Mouse (Mus musculus): ENCODE data around the gene Mup11. TPM values are rescaled to one million over a fixed set of nuclear protein-coding genes. Genes with fewer than 3 reads are reported as not detected.

Gene Mup11
- polyA plus RNA-seq (2021; fragmentation: Nextera tagmentation), result not detected in 2 replicates
- long read RNA-seq, experiment 1, result 0 reads
- long read RNA-seq, experiment 2, result 0 reads

DNA sequence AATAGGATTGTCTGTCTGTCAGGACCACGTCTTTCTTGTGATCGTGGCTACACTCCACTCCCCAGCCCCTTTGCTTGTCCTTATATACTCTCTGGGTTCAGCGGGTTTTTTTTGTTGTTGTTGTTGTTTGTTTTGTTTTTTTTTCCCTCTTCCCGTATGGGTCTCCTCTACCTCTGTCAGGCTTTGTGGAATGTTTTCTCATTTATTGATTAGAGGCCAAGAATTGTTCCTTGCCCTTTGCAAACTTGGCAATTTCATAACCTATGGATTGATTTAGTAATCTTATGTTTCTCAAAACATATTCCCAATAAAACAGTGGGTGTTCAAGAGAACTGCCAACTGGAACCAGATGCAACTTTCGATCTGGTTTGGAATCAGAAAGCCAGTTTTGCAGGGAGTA lies at the start of gene Mup11:
TSS of gene Mup11 (minus strand) at position 101 of the 400 bp plus-strand sequence.

Other genes with a start within 250 kb of the Mup11 start
- gene Mup9, start 240.5 kb downstream of the Mup11 start, polyA plus RNA-seq (2021; fragmentation: Nextera tagmentation), result not detected in 2 replicates
- not detected in 2 replicates for gene Mup1, start 160.5 kb downstream of the Mup11 start, polyA plus RNA-seq (2021; fragmentation: Nextera tagmentation)
- gene Mup10, start 80.2 kb downstream of the Mup11 start, polyA plus RNA-seq (2021; fragmentation: Nextera tagmentation), result not detected in 2 replicates
- not detected in 2 replicates for gene Mup12, start 78.9 kb upstream of the Mup11 start, polyA plus RNA-seq (2021; fragmentation: Nextera tagmentation)
- gene Mup22, start 159.1 kb upstream of the Mup11 start, polyA plus RNA-seq (2021; fragmentation: Nextera tagmentation), result not detected in 2 replicates